Mouse (Mus musculus) ovary, adult 18-20 months (tissue): ENCODE data around the gene Dnah1.
A peak's percentile ranks its signal among the peaks of the same experiment; 100 is the strongest.

Experiments used
- DNase-seq: peaks from one replicate; pipeline ENCODE4 v3.0.0; 2022; ENCODE audit warnings: low spot score, mixed read lengths

The Dnah1 gene

DNA sequence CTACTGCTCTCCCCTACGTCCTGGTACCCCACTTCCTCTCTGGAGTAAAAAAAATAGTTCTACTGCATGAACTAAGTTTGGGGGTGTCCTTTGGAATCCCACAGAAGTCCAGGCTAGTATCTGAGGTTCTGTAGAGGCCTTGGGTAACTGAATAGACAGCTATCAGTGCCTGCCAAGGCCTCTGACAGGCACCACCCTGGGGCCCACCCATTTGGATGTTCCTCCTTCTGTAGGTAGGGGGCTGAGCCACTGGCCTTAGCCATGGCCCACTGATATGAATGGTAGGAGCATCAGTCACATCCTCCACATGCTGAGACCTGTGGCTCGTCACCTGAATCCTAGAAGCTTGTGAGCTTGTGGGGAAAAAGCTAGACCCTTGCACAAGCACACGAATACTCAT lies 5.9 kb downstream of the Dnah1 start:
- DNase-seq: no peak

- no peak for DNase-seq
Observed at GRCm38 (mm10) chr14:31316613-31317012, 7.1 kb downstream of the Dnah1 start.

DNA sequence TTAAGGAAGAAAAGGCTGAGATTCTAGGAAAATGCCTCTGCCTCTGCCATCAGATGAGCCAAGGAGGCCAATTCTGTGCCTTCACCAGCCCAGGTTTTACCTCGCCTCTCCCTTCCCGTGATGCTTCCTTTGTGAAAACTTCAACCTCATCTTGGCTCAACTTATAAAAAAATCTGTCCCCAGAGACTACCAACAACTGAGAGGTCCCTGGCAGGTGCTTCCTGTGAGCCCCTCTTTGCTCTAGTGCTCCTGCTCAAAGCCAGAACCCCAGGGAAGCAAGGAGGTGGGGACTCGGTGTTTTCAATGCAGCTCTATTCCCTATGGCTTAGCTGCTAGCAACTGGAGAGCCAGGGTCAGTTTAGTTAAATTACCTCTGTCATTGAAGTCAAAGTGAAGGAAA lies 10.5 kb downstream of the Dnah1 start:
- DNase-seq: no peak

DNA sequence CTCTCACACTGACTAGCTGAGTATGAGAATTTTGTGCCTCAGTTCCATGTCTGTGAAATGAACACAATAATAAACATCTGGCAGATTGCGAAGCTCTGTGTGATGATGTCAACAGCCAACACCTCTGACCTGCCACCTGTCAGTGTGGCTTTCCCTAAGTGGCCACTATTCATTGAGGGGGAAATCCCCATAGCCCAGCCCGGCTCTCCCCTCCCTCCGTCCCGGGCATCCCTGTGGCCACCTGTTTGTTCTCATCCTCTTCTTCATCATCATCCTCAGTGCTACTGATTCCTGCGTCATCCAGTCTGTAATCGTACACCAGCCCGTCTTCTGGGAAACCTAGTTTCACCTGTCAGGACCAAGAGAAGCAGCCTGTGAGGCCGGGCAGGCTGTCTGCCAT lies 38.0 kb downstream of the Dnah1 start:
- no peak for DNase-seq

DNA sequence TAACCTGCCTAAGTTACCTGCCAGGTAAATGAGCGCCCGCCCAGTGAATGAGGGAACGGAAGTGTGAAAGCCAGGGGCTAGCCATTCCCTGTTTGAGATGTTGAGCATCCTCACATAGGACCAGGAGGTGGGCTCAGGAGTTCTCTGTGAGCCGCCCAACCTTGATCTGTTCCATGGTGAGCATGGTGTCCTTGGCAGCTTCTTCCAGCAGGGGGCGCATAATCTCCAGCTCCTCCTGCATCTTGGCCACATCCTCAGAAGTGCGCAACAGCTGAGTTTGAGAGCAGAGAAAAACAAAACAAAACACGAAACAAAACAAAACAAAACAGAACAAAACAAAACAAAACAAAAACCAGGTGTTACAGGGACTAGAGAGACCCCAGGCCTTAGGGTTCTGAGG lies 51.5 kb downstream of the Dnah1 start:
- DNase-seq: peak; percentile 26

DNA sequence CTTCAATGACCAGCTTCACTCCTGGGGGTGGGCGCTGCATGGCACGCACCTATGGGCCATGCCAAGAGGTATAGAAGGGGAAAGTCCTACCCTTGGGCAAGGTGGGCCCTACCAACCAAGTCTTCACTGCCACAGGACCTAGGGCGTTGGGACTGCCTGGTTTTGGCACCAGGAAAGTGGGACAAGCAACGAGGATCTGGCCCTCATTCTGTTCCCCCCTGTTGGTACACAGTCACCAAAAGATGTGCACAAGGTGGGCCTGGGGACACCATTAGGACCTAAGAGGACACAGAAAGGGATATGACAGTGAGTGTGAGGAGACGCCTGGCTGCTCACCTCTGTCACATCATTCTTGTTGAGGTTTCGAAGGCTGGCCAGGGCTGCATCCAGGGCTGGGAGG lies 52.6 kb downstream of the Dnah1 start:
- no peak for DNase-seq

DNA sequence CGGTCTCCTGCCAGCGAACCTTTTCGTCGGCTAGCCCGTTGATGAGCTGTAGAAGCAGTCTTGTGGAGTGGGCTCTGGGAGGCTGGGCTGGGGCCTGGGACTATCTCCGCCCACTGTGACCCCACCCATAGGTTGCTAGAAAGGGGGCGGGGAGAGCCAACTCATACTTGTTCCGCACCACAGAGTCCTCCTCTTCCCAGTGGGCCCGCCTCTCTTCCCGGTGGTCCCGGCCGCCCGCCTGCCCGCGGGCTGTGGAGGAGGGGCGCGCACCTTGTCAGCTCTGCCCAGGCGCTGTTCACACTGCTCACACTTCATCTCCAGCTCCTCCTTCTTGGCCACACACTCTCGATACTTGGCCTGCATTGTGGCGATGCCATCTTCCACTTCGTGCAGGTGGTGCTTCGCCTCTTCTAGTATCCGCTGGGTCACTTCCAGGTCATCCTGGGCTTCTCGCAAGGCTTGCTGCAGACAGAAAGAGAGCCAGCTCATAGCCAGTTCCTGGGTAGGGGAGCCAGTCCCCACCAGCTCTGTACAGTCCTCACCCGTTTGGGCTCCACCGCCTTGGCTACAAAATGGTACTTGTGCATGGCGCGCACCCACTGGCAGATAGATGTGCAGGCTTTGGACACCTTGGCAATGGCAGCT lies 54.1 kb downstream of the Dnah1 start:
- DNase-seq: peak; percentile 34

- DNase-seq: no peak
Observed at GRCm38 (mm10) chr14:31268301-31269001, 55.2 kb downstream of the Dnah1 start.

GRCm38 (mm10) chr14:31267649-31268048 lies 56.0 kb downstream of the Dnah1 start:
- no peak for DNase-seq

DNA sequence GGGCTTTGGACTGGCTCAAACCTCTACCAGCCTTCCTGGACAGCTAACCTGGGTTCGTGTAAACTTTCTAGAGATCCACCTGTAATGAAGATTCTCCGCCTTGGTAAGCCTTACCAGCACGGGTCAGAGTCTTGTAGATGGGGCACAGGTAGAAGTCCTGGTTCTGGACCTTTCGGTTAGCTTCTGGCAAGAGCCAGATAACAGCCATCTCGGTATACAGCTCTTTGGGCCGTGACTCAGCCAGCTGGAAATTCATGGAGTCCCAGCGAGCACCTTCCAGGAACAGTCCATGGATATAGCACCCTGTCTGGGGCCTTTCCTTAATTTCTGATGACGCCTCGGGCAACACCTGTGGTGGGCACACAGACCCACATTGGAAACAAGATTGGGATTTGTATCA lies 62.8 kb downstream of the Dnah1 start:
- DNase-seq: no peak

GRCm38 (mm10) chr14:31260374-31260773 lies 63.3 kb downstream of the Dnah1 start:
- DNase-seq: no peak

GRCm38 (mm10) chr14:31258476-31259050 lies 65.1 kb downstream of the Dnah1 start:
- DNase-seq: no peak

DNA sequence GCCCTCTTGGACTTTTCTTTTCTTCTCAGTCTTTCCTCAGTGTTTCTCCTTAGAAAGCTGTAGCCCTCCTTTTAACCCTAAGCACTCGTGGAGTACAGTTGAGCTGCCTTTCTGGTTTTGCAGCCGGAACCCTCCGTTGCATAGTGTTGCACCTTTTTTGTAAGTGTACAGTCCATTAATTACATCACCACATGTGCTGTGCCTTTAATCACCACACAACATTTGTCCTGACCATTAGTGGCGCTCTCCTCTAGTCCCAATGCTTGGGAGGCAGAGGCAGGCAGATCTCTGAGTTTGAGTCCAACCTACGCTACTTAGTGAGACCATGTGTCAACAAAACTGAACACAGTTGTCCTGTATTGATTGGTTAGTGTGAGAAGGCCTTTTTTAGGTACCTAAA lies 71.6 kb downstream of the Dnah1 start:
- no peak for DNase-seq

DNA sequence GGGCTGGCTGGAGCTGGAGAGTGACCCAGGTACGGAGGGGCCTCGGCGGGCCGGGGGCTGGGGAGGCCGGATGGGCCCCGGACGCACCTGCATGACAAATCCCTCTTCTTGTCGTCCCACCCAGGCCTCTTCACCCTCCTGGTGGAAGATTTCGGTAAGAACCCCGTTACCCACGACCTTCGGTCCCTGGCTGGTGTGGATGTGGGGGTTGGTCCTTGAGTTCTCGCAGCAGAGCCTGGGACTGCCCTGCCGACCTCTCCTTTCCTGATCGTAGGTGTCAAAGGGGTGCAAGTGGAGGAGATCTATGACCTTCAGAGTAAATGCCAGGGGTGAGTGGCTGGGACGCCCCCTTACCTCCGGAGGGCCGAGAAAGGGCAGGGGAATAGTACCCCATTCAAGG lies 72.1 kb downstream of the Dnah1 start:
- DNase-seq: no peak

DNA sequence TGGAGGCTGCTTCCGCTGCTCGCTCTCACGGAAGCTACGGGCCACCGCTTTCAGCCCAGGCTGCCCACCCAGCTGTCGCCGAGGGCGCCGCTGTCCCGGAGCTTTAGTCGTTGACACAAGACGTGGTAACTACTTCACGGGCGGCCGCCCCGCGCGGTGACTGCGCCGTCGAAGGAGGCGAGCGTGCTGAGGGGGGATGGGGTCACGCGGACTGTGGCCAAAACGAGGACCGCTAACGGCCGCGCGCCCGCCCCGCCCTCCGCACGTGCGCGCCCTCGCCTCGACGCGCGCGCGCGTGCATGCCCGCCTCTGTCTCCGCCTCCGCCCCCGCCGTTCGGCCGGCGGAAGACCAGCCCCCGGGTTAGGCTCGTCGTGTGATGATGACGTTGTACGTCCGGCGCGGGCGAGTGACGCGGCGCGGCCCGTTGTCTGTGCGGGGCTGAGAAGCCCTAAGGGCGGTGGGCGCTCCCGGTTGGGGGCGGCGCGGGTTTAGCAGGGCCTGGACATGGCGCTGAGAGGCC lies 72.6 kb downstream of the Dnah1 start, which contains the start of the genes Phf7 and Bap1:
TSS of gene Phf7 (minus strand) at position 234 of the 521 bp plus-strand sequence.
TSS of gene Bap1 (plus strand) at position 367 of the 521 bp plus-strand sequence.
- peak; percentile 89 for DNase-seq

DNA sequence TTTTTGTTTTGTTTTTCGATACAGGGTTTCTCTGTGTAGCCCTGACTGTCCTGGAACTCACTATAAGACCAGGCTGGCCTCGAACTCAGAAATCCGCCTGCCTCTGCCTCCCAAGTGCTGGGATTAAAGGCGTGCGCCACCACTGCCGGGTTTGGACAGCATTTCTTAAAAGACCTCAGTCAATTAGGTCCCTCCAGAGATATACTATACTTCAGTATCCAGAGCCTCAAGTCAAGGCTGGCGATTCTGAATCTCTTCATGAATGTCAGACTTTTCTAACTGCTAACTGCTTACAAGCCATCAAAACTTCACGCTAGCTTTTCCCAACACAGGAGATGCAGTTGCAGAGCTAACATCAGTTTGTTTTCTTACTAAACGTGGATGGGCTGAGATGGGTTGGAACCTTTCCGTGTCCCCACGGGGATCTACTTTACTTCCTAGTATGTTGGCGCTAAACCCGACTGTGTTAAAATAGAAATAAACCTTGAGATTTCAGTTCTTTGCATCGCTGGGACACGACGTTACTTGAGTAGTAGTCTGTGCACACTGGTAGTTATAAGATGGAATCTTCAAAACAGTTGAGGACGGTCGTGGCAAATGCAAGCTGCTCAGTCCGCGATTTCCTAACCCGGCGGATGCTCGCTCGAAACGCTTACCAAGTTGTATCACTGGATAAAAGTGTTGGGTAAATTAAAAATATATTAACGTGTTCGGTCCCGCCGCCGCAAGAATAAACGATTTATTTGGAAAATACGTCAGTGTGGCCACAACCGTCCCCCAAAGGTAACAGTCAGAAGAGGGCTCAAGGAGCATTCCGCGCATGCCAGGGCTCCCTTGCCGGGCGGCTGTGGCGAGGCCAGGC lies 73.2 kb downstream of the Dnah1 start:
- DNase-seq: no peak

- no peak for DNase-seq
Observed at GRCm38 (mm10) chr14:31248396-31248795, 75.3 kb downstream of the Dnah1 start.

DNA sequence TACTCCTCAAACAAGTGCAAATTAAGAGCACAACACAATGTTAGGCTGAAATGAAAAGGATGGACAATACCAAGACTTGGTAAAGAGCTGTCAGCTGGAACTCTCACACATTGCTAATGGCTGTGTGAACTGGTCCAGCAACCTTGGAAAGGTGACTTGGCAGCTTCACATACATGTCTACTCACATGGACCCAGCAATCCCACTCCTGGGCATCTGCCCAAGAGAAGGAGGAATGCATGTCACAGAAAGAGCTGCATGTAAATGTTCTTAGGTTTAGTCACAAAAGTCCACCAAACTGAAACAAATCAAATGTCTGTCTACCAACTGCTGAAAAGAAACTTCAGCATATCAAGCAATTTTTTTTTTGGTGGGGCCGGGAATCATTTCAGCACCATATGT lies 77.8 kb downstream of the Dnah1 start:
- DNase-seq: no peak

- no peak for DNase-seq
Observed at GRCm38 (mm10) chr14:31244777-31245176, 78.9 kb downstream of the Dnah1 start.

DNA sequence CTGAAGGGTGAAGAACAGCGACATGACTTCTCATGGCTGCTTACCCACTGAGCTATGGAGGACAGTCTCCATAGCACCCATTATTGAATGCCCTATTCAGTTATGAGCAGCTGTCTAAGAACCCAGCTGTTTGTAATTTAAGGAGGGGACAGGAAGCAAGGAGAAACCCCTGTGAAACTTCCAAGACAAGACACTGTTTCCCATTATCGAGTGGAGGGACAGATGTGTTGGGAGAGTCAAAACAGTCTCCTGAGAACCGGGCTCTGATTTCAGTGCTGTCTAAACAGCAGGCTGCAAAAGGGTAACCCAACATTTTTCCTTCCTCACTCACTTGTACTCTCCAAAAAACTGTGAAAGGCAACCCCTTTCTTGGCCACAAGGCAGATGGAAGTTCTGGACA lies 83.2 kb downstream of the Dnah1 start:
- DNase-seq: no peak

DNA sequence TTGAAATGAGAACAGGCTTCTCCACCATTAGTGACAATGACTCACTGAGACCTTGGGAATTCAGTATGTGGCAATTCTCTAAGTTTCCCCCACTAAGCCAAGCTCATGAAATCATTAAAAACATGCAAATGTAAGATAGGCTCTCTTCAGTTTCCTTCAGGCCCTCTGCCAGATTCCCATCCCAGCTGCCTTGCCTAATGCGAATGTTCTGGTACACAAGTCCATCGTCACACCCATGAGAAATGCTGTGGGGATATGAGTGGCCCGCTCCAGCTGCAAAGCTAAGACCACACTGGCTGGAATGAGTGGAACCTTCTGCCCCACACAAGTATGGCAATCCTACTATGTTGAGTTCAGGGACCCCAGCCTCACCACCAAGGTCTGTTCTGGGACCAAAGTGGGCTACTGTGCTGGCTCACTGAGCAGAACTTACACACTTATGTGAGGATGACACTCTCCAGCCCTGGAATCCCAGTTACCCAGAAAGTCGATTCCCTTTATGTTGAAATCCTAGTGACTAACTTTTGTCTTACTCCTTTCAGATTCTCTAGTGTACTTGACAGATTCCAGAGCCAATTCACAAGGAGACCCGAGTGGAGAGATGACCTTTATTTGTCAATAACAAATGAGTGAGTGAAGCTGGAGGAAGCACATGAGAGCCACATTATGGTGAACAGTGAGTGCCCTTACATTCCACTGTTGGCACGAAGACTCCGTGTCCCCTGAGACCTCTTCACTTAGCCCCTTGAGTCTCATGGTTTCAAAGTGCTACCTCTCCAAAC lies 86.4 kb downstream of the Dnah1 start:
- no peak for DNase-seq
